ENCODE assay signal across 25 mouse cellular contexts in genomic region chr15:97106556-97106955, GRCm38 (mm10). TPM values are rescaled to one million over a fixed set of nuclear protein-coding genes. Genes with fewer than 3 reads are reported as not detected.
A peak's percentile ranks its signal among the peaks of the same experiment; 100 is the strongest.
DNase-seq lines count a peak whose midpoint lies in the region; ATAC-seq lines count a peak whose summit lies in the region.
"Had no signal": no experiment of that assay in that cellular context is flagged by ENCODE, and none has a peak within 500 bp of the region (broad histone marks: within the 10 kb centered on the region; RNA-seq: fewer than 3 reads in every experiment).

No protein-coding gene starts in this region.

- no peak overlapping the region for H3K9ac ChIP-seq in forebrain, embryonic 11.5 days (ENCODE audit: low read length)
- no peak overlapping the region for H3K9ac ChIP-seq in forebrain, embryonic 13.5 days
- H3K9ac ChIP-seq: forebrain, embryonic 15.5 days; heart, embryonic 12.5 days had no signal

- H3K4me2 ChIP-seq in forebrain, embryonic 11.5 days (ENCODE audit: low read depth, low read length, severe bottlenecking), result no peak overlapping the region
- no peak overlapping the region for H3K4me2 ChIP-seq in forebrain, embryonic 13.5 days
- H3K4me2 ChIP-seq: forebrain, embryonic 15.5 days; heart, embryonic 12.5 days; midbrain, embryonic 11.5 days had no signal

- no peak overlapping the region for H3K4me3 ChIP-seq in forebrain, embryonic 11.5 days (ENCODE audit: low read depth, low read length)
- no peak overlapping the region for H3K4me3 ChIP-seq in forebrain, embryonic 13.5 days
- H3K4me3 ChIP-seq: forebrain, embryonic 15.5 days; heart, embryonic 12.5 days; left cerebral cortex, adult 2 months had no signal

- no peak for ATAC-seq in forebrain, embryonic 11.5 days (replicated peaks; ENCODE audit: low FRiP score)
- no peak for ATAC-seq in forebrain, embryonic 13.5 days
- no peak for ATAC-seq in inflammation-experienced regulatory T-cells, adult 6 months
- ATAC-seq: forebrain, embryonic 15.5 days; hindbrain, embryonic 16.5 days had no signal

- H3K27me3 ChIP-seq in forebrain, embryonic 11.5 days (ENCODE audit: control insufficient read depth, insufficient read depth, low read length), result no peaks in the 10 kb centered on the region
- H3K27me3 ChIP-seq in forebrain, embryonic 13.5 days, result no peaks in the 10 kb centered on the region
- H3K27me3 ChIP-seq: CH12.LX; forebrain, embryonic 15.5 days; heart, embryonic 12.5 days had no signal

- no peaks in the 10 kb centered on the region for H3K36me3 ChIP-seq in forebrain, embryonic 11.5 days (ENCODE audit: control insufficient read depth, insufficient read depth, low read length)
- H3K36me3 ChIP-seq in forebrain, embryonic 13.5 days (ENCODE audit: poor library complexity, severe bottlenecking), result no peaks in the 10 kb centered on the region
- H3K36me3 ChIP-seq: forebrain, embryonic 15.5 days; heart, embryonic 12.5 days had no signal

- no peak overlapping the region for H3K27ac ChIP-seq in forebrain, embryonic 11.5 days (ENCODE audit: low read depth, low read length)
- no peak overlapping the region for H3K27ac ChIP-seq in forebrain, embryonic 13.5 days
- H3K27ac ChIP-seq: forebrain, embryonic 15.5 days; left cerebral cortex, adult 2 months; macrophage had no signal

- H3K4me1 ChIP-seq in forebrain, embryonic 11.5 days (replicated peaks; ENCODE audit: control insufficient read depth, insufficient read depth, low read length), result no peaks in the 10 kb centered on the region
- H3K4me1 ChIP-seq in forebrain, embryonic 13.5 days, result no peaks in the 10 kb centered on the region
- H3K4me1 ChIP-seq: forebrain, embryonic 15.5 days had no signal

- intact Hi-C loops in left cerebral cortex, postnatal 25 days (cut with DNase I), result no loop called here

- no peaks in the 10 kb centered on the region for H3K9me3 ChIP-seq in forebrain, embryonic 11.5 days (ENCODE audit: control insufficient read depth, low read length)
- H3K9me3 ChIP-seq in forebrain, embryonic 13.5 days (replicated peaks), result no peaks in the 10 kb centered on the region
- H3K9me3 ChIP-seq: forebrain, embryonic 15.5 days; heart, embryonic 12.5 days had no signal

- DNase-seq in forebrain, embryonic 11.5 days (ENCODE audit: low spot score), result peak; percentile 22
- DNase-seq in layer of hippocampus, adult 9-10 months (ENCODE audit: low spot score), result peak; percentile 4
- no peak for DNase-seq in layer of hippocampus, postnatal 25 days (ENCODE audit: extremely low spot score in 1 of 2, low spot score in 1 of 2)
- DNase-seq in adipocyte (ENCODE audit: low spot score), result peak; percentile 12
- DNase-seq in left cerebral cortex, postnatal 25 days (ENCODE audit: low spot score in 2 of 2), result peak; percentile 16 to 73
- DNase-seq in embryo, embryonic 9.5 days (ENCODE audit: extremely low spot score), result no peak
- DNase-seq: adrenal gland, adult 8-10 months; cerebellum, adult 2 months; gastrocnemius, postnatal 25 days; heart, postnatal 36 days; kidney, adult 2 months; kidney, postnatal 25 days; liver; lung, adult 2 months; thymus, postnatal 14 days had no signal

- 94% methylated on average over 6 of the region's 6 CpGs for WGBS in forebrain, embryonic 11.5 days
- WGBS in forebrain, embryonic 13.5 days, result 80% methylated on average over 6 of the region's 6 CpGs

RNA-seq across cellular contexts. Expression of gene Slc38a4, which starts 50.8 kb away (rescaled TPM):
- polyA plus RNA-seq in forebrain, embryonic 11.5 days (2014; fragmentation: Nextera tagmentation; extraction: Ambion mirVana), result 20.5 TPM in 2 replicates
- 2.7 and 3.2 TPM in 2 replicates for polyA plus RNA-seq in forebrain, embryonic 13.5 days (2015; fragmentation: Nextera tagmentation; extraction: Ambion mirVana)
- under 1 TPM; 0.77 to 0.91 TPM for total RNA-seq in layer of hippocampus, postnatal 25 days (2021)
- 1 to 10 TPM; 1.2 to 1.4 TPM for total RNA-seq in left cerebral cortex, postnatal 25 days (2021)
- polyA plus RNA-seq in inflammation-experienced regulatory T-cells, adult 6 months (2017; shearing (Covaris generic)), result not detected
- total RNA-seq: common myeloid progenitor, adult 5-6 weeks had no signal
- polyA plus RNA-seq: macrophage had no signal

Comparison
In these comparisons a context has a peak if more than half of its experiments do, and no peak if none do; other contexts are left out.
1. DNase-seq: peak in forebrain, embryonic 11.5 days (single experiment), layer of hippocampus, adult 9-10 months (single experiment), adipocyte (single experiment) and left cerebral cortex, postnatal 25 days (2 of 2); none in layer of hippocampus, postnatal 25 days (0 of 2) and embryo, embryonic 9.5 days (single experiment).